ENCODE assay signal across 12 mouse cellular contexts in the genomic region with DNA sequence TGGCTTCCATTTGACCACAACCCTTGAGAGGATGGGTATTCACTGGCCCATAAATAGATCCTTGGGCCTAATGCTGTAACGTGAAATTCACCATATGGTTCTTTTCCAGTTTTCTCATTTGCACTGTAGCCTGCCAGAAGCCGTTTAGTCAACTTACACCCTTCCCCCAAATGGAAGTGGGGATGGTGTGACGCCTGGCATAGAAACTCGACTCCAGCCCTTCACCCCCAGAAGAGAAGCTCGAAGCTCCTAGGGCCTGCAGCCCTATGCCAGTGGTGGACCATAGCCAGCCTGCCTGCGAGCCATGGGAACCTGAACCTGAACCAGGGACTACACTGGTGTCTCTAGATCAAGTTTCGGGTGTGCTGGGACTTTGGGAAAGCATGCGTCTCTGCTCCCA.
DNase-seq lines count a peak whose midpoint lies in the region; ATAC-seq and TF ChIP-seq lines count a peak whose summit lies in the region.
"Had no signal": no experiment of that assay in that cellular context is flagged by ENCODE, and none has a peak within 500 bp of the region (broad histone marks: within the 10 kb centered on the region; RNA-seq: fewer than 3 reads in every experiment).

No protein-coding gene starts in this region.

- 68% methylated on average over 8 of the region's 8 CpGs for WGBS in kidney, adult 2 months
- WGBS in intestine, embryonic 15.5 days: 63% methylated on average over 8 of the region's 8 CpGs

- DNase-seq in kidney, adult 2 months: no peak
- no peak for DNase-seq in kidney, postnatal 14 days
- DNase-seq in ES-E14 (ENCODE audit: low read depth, low spot score): no peak
- no peak for DNase-seq in spleen, postnatal 36 days (ENCODE audit: low spot score in 2 of 2)
- DNase-seq in spleen, adult 12 weeks (ENCODE audit: low spot score): no peak
- DNase-seq in left cerebral cortex, adult 8-10 months (ENCODE audit: low spot score in 2 of 2): no peak
- DNase-seq: liver, embryonic 13.5 days; thymus, adult 18-20 months had no signal

- peaks cover 6% of the 10 kb centered on the region; the same call in 1 of the 2 replicates for H3K4me1 ChIP-seq in kidney, adult 2 months (ENCODE audit: control insufficient read depth, insufficient read depth, low read length)
- H3K4me1 ChIP-seq in E14TG2a.4 (replicated peaks; ENCODE audit: low read depth, low read length): peaks cover 96% of the 10 kb centered on the region
- H3K4me1 ChIP-seq in ES-E14 (ENCODE audit: control insufficient read depth in 2 of 2, insufficient read depth in 2 of 2, low read length in 2 of 2, poor library complexity in 1 of 2): peaks cover 0 to 13% of the 10 kb centered on the region in 2 experiments; a peak in 1 of 4 replicates
- peaks cover 48% of the 10 kb centered on the region for H3K4me1 ChIP-seq in intestine, embryonic 15.5 days (replicated peaks)

- H3K27ac ChIP-seq in kidney, adult 2 months (ENCODE audit: insufficient read depth, low read depth, low read length): peak overlapping the region; percentile 36; the same call in 1 of the 2 replicates
- H3K27ac ChIP-seq in ES-E14 (ENCODE audit: insufficient read depth, low read depth, low read length, poor library complexity, severe bottlenecking): no peak overlapping the region
- peak overlapping the region; percentile 20; the same call in 1 of the 2 replicates for H3K27ac ChIP-seq in intestine, embryonic 15.5 days
- H3K27ac ChIP-seq: forebrain, embryonic 12.5 days; midbrain, embryonic 12.5 days had no signal

- H3K27me3 ChIP-seq in kidney, adult 2 months (replicated peaks; ENCODE audit: control insufficient read depth, insufficient read depth, low read length): no peaks in the 10 kb centered on the region
- H3K27me3 ChIP-seq in E14TG2a.4 (ENCODE audit: insufficient read depth, low read length): no peaks in the 10 kb centered on the region
- no peaks in the 10 kb centered on the region for H3K27me3 ChIP-seq in intestine, embryonic 15.5 days (replicated peaks)
- H3K27me3 ChIP-seq: forebrain, embryonic 12.5 days; liver, embryonic 13.5 days had no signal

- no peak overlapping the region for H3K4me3 ChIP-seq in kidney, adult 2 months (ENCODE audit: insufficient read depth, low read depth, low read length)
- H3K4me3 ChIP-seq in E14TG2a.4 (replicated peaks; ENCODE audit: low read length) (peak overlapping the region; percentile 76), ES-E14 (ENCODE audit: insufficient read depth in 1 of 2, low read depth in 1 of 2, low read length in 2 of 2, poor library complexity in 1 of 2, severe bottlenecking in 1 of 2) (peak overlapping the region; percentile 50 to 61; a peak in 2 of 4 replicates)
- H3K4me3 ChIP-seq in intestine, embryonic 15.5 days (replicated peaks): no peak overlapping the region
- H3K4me3 ChIP-seq: forebrain, embryonic 12.5 days; liver, embryonic 13.5 days; midbrain, embryonic 12.5 days had no signal

- H3K36me3 ChIP-seq in kidney, adult 2 months (ENCODE audit: control insufficient read depth, insufficient read depth, low read length): no peaks in the 10 kb centered on the region
- H3K36me3 ChIP-seq in E14TG2a.4 (ENCODE audit: insufficient read depth, low read length) (peaks cover 46% of the 10 kb centered on the region), ES-E14 (ENCODE audit: control insufficient read depth, insufficient read depth, low read length, poor library complexity, severe bottlenecking) (peaks cover 3% of the 10 kb centered on the region; the same call in 1 of the 2 replicates)
- H3K36me3 ChIP-seq in intestine, embryonic 15.5 days: no peaks in the 10 kb centered on the region
- H3K36me3 ChIP-seq: forebrain, embryonic 12.5 days; liver, embryonic 13.5 days; midbrain, embryonic 12.5 days had no signal

- peak overlapping the region; percentile 51; the same call in 1 of the 2 replicates for H3K9ac ChIP-seq in ES-E14 (ENCODE audit: insufficient read depth, low read depth, low read length, poor library complexity, severe bottlenecking)
- no peak overlapping the region for H3K9ac ChIP-seq in intestine, embryonic 15.5 days
- H3K9ac ChIP-seq: forebrain, embryonic 12.5 days; liver, embryonic 13.5 days; midbrain, embryonic 12.5 days had no signal

- H3K4me2 ChIP-seq in intestine, embryonic 15.5 days (replicated peaks): no peak overlapping the region
- H3K4me2 ChIP-seq: forebrain, embryonic 12.5 days; liver, embryonic 13.5 days; midbrain, embryonic 12.5 days had no signal

- no peak for TF ChIP-seq CTCF in kidney, adult 2 months (conservative IDR thresholded peaks at IDR 0.05; ENCODE audit: insufficient read depth, insufficient read length, low read depth, low read length)
- no peak for TF ChIP-seq CTCF in E14TG2a.4 (conservative IDR thresholded peaks at IDR 0.05; ENCODE audit: low read length)

- in situ Hi-C loops in ES-E14 (cut with MboI; ENCODE audit: low sequenced_read_pairs in 2 of 2, unreplicated experiment in 2 of 2): no loop called here

- H3K9me3 ChIP-seq in E14TG2a.4 (ENCODE audit: low read length) (no peaks in the 10 kb centered on the region), ES-E14 (ENCODE audit: control insufficient read depth, insufficient read depth, low read depth, low read length) (no peaks in the 10 kb centered on the region)
- no peaks in the 10 kb centered on the region for H3K9me3 ChIP-seq in intestine, embryonic 15.5 days
- H3K9me3 ChIP-seq: forebrain, embryonic 12.5 days; liver, embryonic 13.5 days; midbrain, embryonic 12.5 days had no signal

- no peak for ATAC-seq in intestine, embryonic 15.5 days

- no peak for TF ChIP-seq POLR2A in kidney, adult 2 months (IDR thresholded peaks at IDR 0.05; ENCODE audit: low read depth, low read length)

TF ChIP-seq in ES-E14, 5 proteins besides CTCF, POLR2A, EP300 and RAD21:
- TF ChIP-seq MAFK (IDR thresholded peaks at IDR 0.05; ENCODE audit: insufficient read depth, low read depth, low read length): no peak
- no peak for TF ChIP-seq HCFC1 (IDR thresholded peaks at IDR 0.05; ENCODE audit: borderline replicate concordance, insufficient read depth, low read length)
- TF ChIP-seq ZNF384 (IDR thresholded peaks at IDR 0.05; ENCODE audit: low read depth, low read length): no peak
- TF ChIP-seq ZC3H11A (IDR thresholded peaks at IDR 0.05; ENCODE audit: borderline replicate concordance, low read depth, low read length): no peak
- TF ChIP-seq CHD2 (IDR thresholded peaks at IDR 0.05; ENCODE audit: low read depth, low read length): no peak

Comparison
In these comparisons a context has a peak if more than half of its experiments do, and no peak if none do; other contexts are left out.
1. H3K4me3 ChIP-seq: peak in E14TG2a.4 (single experiment) and ES-E14 (2 of 2); none in kidney, adult 2 months (single experiment) and intestine, embryonic 15.5 days (single experiment).